Mouse (Mus musculus) MEL (cell line): Measurements from ENCODE around the gene Iqsec1. TPM values are rescaled to one million over a fixed set of nuclear protein-coding genes. Genes with fewer than 3 reads are reported as not detected.

Experiments
- DNase-seq: peaks from one replicate; pipeline ENCODE4 v3.0.0; 2011; ENCODE audit warnings: low read depth, low spot score
- H3K27ac ChIP-seq: 2 replicates; pipeline ENCODE4 v1.5.1; 2012; ENCODE audit warnings: low read depth, mild to moderate bottlenecking, control low read depth, low read length, moderate library complexity; ENCODE audit not compliant: control insufficient read depth
- H3K27me3 ChIP-seq, 2 experiments: fragments of 150-350 bp in 1 of 2; sonication (generic) in 1 of 2; 2 replicates each; pipeline ENCODE4 v1.6.1; 2012; ENCODE audit warnings: low read length in 2 of 2, mild to moderate bottlenecking in 2 of 2, improper control_type of control experiment in 1 of 2, moderate library complexity in 1 of 2; ENCODE audit not compliant: insufficient read depth in 2 of 2, control insufficient read depth in 1 of 2
- H3K36me3 ChIP-seq, 2 experiments: 2 replicates each; pipeline ENCODE4 v1.6.1; 2012 to 2014; ENCODE audit warnings: low read length in 2 of 2, improper control_type of control experiment in 1 of 2, inconsistent platforms in 1 of 2, mild to moderate bottlenecking in 1 of 2; ENCODE audit not compliant: insufficient read depth in 2 of 2, control insufficient read depth in 1 of 2
- H3K4me1 ChIP-seq, 2 experiments: fragments of 150-350 bp in 1 of 2; sonication (generic) in 1 of 2; 2 replicates each; pipeline ENCODE4 v1.6.1; 2012; ENCODE audit warnings: low read length in 2 of 2, improper control_type of control experiment in 1 of 2, mild to moderate bottlenecking in 1 of 2; ENCODE audit not compliant: insufficient read depth in 2 of 2, control insufficient read depth in 1 of 2
- H3K4me3 ChIP-seq, 2 experiments: fragments of 150-350 bp in 1 of 2; sonication (generic) in 1 of 2; 2 replicates each; pipeline ENCODE4 v1.5.1; 2012; ENCODE audit warnings: low read depth in 2 of 2, low read length in 2 of 2, mild to moderate bottlenecking in 2 of 2, moderate library complexity in 2 of 2, control low read depth in 1 of 2, improper control_type of control experiment in 1 of 2; ENCODE audit not compliant: control insufficient read depth in 1 of 2, insufficient read depth in 1 of 2
- H3K79me2 ChIP-seq: 2 replicates; pipeline ENCODE4 v1.6.1; 2012; ENCODE audit warnings: mild to moderate bottlenecking, low read length, moderate library complexity; ENCODE audit not compliant: control insufficient read depth, poor library complexity, insufficient read depth
- H3K9ac ChIP-seq: 2 replicates; pipeline ENCODE4 v1.6.1; 2012; ENCODE audit warnings: low read depth, mild to moderate bottlenecking, control low read depth, low read length, moderate library complexity; ENCODE audit not compliant: control insufficient read depth, poor library complexity, severe bottlenecking
- H3K9me3 ChIP-seq: fragments of 150-350 bp; sonication (generic); replicated peaks from 2 replicates; pipeline ENCODE4 v1.6.1; 2012; ENCODE audit warnings: mild to moderate bottlenecking, low read length, improper control_type of control experiment, moderate library complexity; ENCODE audit not compliant: insufficient read depth
- BHLHE40 ChIP-seq: IDR thresholded peaks from 2 replicates; pipeline ENCODE4 v1.6.1; 2012; ENCODE audit warnings: low read depth, mild to moderate bottlenecking, inconsistent platforms, low read length, improper control_type of control experiment, borderline replicate concordance
- CHD1 ChIP-seq: IDR thresholded peaks from 2 replicates; pipeline ENCODE4 v1.6.1; 2012; ENCODE audit warnings: low read depth, mild to moderate bottlenecking, inconsistent platforms, low read length, improper control_type of control experiment
- ELF1 ChIP-seq: IDR thresholded peaks from 2 replicates; pipeline ENCODE4 v1.6.1; 2014; ENCODE audit warnings: low read depth, mild to moderate bottlenecking, inconsistent platforms, low read length, improper control_type of control experiment, moderate library complexity
- EP300 ChIP-seq, 2 experiments: IDR thresholded peaks; 2 replicates each; pipeline ENCODE4 v1.6.1; 2011; ENCODE audit warnings: improper control_type of control experiment in 2 of 2, low read length in 2 of 2, low read depth in 1 of 2, mild to moderate bottlenecking in 1 of 2
- GABPA ChIP-seq: IDR thresholded peaks from 2 replicates; pipeline ENCODE4 v1.6.1; 2012; ENCODE audit warnings: low read depth, mild to moderate bottlenecking, inconsistent platforms, low read length, improper control_type of control experiment, moderate library complexity
- GATA1 ChIP-seq: IDR thresholded peaks from 2 replicates; pipeline ENCODE4 v1.6.1; 2011; ENCODE audit warnings: low read depth, low read length, improper control_type of control experiment
- KAT2A ChIP-seq: conservative IDR thresholded peaks from 2 replicates; pipeline ENCODE4 v1.6.1; 2012; ENCODE audit warnings: low read depth, low read length, improper control_type of control experiment, inconsistent platforms
- MAX ChIP-seq: IDR thresholded peaks from 2 replicates; pipeline ENCODE4 v1.6.1; 2011; ENCODE audit warnings: low read length, improper control_type of control experiment
- MEF2A ChIP-seq: IDR thresholded peaks from 2 replicates; pipeline ENCODE4 v1.6.1; 2014; ENCODE audit warnings: low read depth, mild to moderate bottlenecking, inconsistent platforms, low read length, improper control_type of control experiment; ENCODE audit not compliant: poor library complexity, insufficient replicate concordance, severe bottlenecking; ENCODE audit errors: extremely low read depth
- MXI1 ChIP-seq: IDR thresholded peaks from 2 replicates; pipeline ENCODE4 v1.6.1; 2011; ENCODE audit warnings: mild to moderate bottlenecking, low read depth, low read length, improper control_type of control experiment
- MYB ChIP-seq: IDR thresholded peaks from 2 replicates; pipeline ENCODE4 v1.6.1; 2011; ENCODE audit warnings: mild to moderate bottlenecking, low read depth, low read length, improper control_type of control experiment
- NELFE ChIP-seq: IDR thresholded peaks from 2 replicates; pipeline ENCODE4 v1.6.1; 2011; ENCODE audit warnings: low read depth, low read length, improper control_type of control experiment
- POLR2AphosphoS5 ChIP-seq: IDR thresholded peaks from 2 replicates; pipeline ENCODE4 v1.6.1; 2012; ENCODE audit warnings: low read depth, borderline replicate concordance, mild to moderate bottlenecking, inconsistent platforms, low read length, moderate library complexity, mixed read lengths
- RAD21 ChIP-seq: IDR thresholded peaks from 2 replicates; pipeline ENCODE4 v1.6.1; 2011; ENCODE audit warnings: mild to moderate bottlenecking, low read depth, low read length, improper control_type of control experiment
- TBP ChIP-seq: IDR thresholded peaks from 2 replicates; pipeline ENCODE4 v1.8.0; 2011; ENCODE audit warnings: low read depth, low read length, improper control_type of control experiment
- UBTF ChIP-seq: IDR thresholded peaks from 2 replicates; pipeline ENCODE4 v1.6.1; 2012; ENCODE audit warnings: low read depth, mild to moderate bottlenecking, inconsistent platforms, low read length, improper control_type of control experiment, moderate library complexity, borderline replicate concordance; ENCODE audit not compliant: insufficient read depth
- USF1 ChIP-seq: IDR thresholded peaks from 2 replicates; pipeline ENCODE4 v1.6.1; 2014; ENCODE audit warnings: low read depth, mild to moderate bottlenecking, inconsistent platforms, low read length, improper control_type of control experiment, moderate library complexity
- polyA plus RNA-seq, 2 experiments: library from polyadenylated mRNA; stranded (reverse) in 1 of 2; unstranded in 1 of 2; fragments of >175 nt in 1 of 2; fragments of >200 nt in 1 of 2; gene quantifications; 2 replicates each; pipeline versions ENCODE4 v1.2.1 to v1.2.4; 2012; ENCODE audit warnings: low replicate concordance in 2 of 2, low read depth in 1 of 2; ENCODE audit not compliant: insufficient read length in 2 of 2, insufficient read depth in 1 of 2, missing spikeins in 1 of 2
- total RNA-seq: library from RNA; depleted of rRNA; stranded (reverse); fragments of 300-350 nt; gene quantifications from 2 replicates; pipeline ENCODE4 v1.2.3, GENCODE M21; 2012

Gene Iqsec1
- total and polyA plus RNA-seq, 3 experiments = 14.8 to 73.4 (median 30.8) TPM

DNA sequence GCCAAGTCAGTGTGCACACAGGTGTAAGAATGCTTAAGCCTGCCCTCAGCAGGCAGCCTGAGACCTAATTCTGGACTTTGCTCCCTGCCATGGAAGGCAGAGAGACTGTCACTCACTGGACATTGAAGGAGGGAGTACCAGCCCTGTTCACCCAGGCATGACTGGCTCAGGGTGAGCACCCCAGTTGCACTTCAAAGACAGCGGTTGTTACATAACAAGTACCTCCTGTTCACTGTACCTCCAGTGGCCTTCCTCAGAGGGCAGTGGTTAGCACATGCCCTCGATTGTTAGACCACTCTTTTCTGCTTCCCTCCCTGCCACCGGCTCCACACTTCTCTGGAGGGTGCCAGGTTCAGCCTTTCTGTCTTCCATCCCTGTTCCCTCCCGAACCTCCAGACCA lies 225.2 kb downstream of the Iqsec1 start:
- H3K27ac ChIP-seq = no peak overlapping the region
- no peak overlapping the region for H3K9ac ChIP-seq
- no peak overlapping the region for H3K4me3 ChIP-seq
- H3K27me3 ChIP-seq = no peaks in the 10 kb centered on the region
- H3K36me3 ChIP-seq = peaks cover 0 to 14% of the 10 kb centered on the region in 2 experiments; a peak in 2 of 4 replicates
- H3K9me3 ChIP-seq = no peaks in the 10 kb centered on the region
- no peaks in the 10 kb centered on the region for H3K79me2 ChIP-seq
- TF ChIP-seq GATA1 (no peak), MXI1 (no peak), UBTF (no peak), KAT2A (no peak), TBP (no peak), CHD1 (no peak), RAD21 (no peak), BHLHE40 (no peak), USF1 (no peak), MEF2A (no peak), GABPA (no peak), POLR2AphosphoS5 (no peak), MYB (no peak), EP300 (IDR thresholded peaks at IDR 0.05; ENCODE audit: low read depth in 1 of 2, low read length in 2 of 2) (no peak), ELF1 (no peak), MAX (no peak), NELFE (no peak)
- DNase-seq = no peak
- H3K4me1 ChIP-seq = peaks cover 8 to 31% of the 10 kb centered on the region in 2 experiments

DNA sequence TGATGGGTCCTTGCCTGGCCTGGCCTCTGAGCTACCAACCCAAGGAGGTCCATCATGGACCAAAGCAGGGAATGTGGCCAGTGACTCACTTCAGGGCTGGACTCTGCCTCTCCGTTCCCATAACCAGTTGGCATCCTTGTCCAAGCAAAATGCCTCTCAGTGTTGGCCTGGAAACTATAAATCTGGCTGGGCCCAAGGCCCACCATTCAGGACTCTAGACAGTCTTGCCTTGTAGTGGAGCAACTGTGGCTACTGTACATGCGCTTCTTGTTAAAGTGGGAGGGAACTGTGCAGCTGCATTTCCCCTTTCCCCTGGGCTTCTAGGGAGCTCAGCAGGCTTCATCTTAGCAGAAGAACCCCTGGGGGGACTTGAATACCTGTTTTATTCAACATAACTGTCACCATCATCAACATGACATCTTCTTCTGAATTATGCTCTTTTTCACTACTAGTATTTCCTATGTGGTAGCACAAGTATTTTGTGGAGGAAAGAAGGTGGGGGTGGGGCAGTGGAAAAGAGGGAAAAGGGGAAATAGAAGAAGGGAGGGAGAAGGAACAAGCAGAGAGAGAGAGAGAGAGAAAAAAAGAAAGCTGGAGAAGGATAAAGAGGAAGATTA lies 226.3 kb downstream of the Iqsec1 start:
- no peak overlapping the region for H3K4me3 ChIP-seq
- DNase-seq = peak; percentile 48

More for the DNA sequence above, 226.3 kb downstream of the Iqsec1 start:
- Histone ChIP-seq H3K79me2 (no peaks in the 10 kb centered on the region), H3K9ac (no peak overlapping the region), H3K9me3 (no peaks in the 10 kb centered on the region), H3K36me3 (peaks cover 0 to 19% of the 10 kb centered on the region in 2 experiments; a peak in 2 of 4 replicates), H3K27ac (no peak overlapping the region), H3K4me1 (peaks cover 11 to 35% of the 10 kb centered on the region in 2 experiments), H3K27me3 (no peaks in the 10 kb centered on the region)
- no peak for TF ChIP-seq CHD1
